Mouse (Mus musculus) ES-Bruce4 (cell line): ENCODE measurements at regions not wholly inside any gene's neighbourhood (a gene's known extent, or its start where the extent isn't known, plus 50 kb on each side); places are given as distances from the start of the nearest gene placed in this dataset.

Source experiments
- CTCF ChIP-seq: IDR thresholded peaks from one replicate; pipeline ENCODE4 v1.8.1; 2011; ENCODE audit warnings: low read depth, low read length
- EP300 ChIP-seq: IDR thresholded peaks from 2 replicates; pipeline ENCODE4 v1.6.1; 2011; ENCODE audit warnings: low read depth, low read length; ENCODE audit not compliant: insufficient read depth
- POLR2A ChIP-seq: IDR thresholded peaks from one replicate; pipeline ENCODE4 v1.8.1; 2011; ENCODE audit warnings: low read length; ENCODE audit not compliant: insufficient read depth

DNA sequence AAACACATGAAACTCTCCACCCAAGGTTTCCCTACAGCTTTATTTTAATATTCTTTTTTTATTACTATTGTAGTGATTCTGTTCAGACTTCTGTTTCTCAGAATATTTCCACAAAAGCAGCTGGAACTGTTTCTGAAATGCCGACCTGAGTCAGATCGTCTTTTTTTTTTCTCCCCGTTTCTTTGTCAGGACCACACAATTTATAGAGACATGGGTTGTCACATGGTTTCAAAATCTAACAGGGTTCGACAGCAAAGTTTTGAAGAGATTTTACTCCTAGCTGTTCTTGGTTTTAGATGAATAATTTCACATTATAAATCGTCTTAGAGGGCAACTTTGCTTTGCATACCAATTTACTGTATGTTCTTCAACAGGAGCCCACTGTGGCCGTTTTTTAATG lies 84.0 kb upstream of the Ralgps2 start:
- TF ChIP-seq POLR2A, result no peak
- no peak for TF ChIP-seq CTCF
- TF ChIP-seq EP300, result no peak
